Mouse (Mus musculus) ES-Bruce4 (cell line): ENCODE results near the gene Ptch1. TPM values are rescaled to one million over a fixed set of nuclear protein-coding genes. Genes with fewer than 3 reads are reported as not detected.

ENCODE experiments used
- H3K27ac ChIP-seq: 2 replicates; pipeline ENCODE4 v1.5.1; 2012; ENCODE audit warnings: low read length, inconsistent platforms; ENCODE audit not compliant: insufficient read depth
- H3K27me3 ChIP-seq: 2 replicates; pipeline ENCODE4 v1.6.1; 2012; ENCODE audit warnings: mild to moderate bottlenecking, low read length, inconsistent platforms; ENCODE audit not compliant: control insufficient read depth, poor library complexity, insufficient read depth, severe bottlenecking
- H3K36me3 ChIP-seq: 2 replicates; pipeline ENCODE4 v1.6.1; 2012; ENCODE audit warnings: inconsistent platforms, mild to moderate bottlenecking, low read length, moderate library complexity; ENCODE audit not compliant: control insufficient read depth, poor library complexity, insufficient read depth, severe bottlenecking
- H3K4me1 ChIP-seq: one replicate; pipeline ENCODE4 v1.8.1; 2011; ENCODE audit warnings: low read length; ENCODE audit not compliant: control insufficient read depth, insufficient read depth
- H3K4me3 ChIP-seq: 2 replicates; pipeline ENCODE4 v1.5.1; 2011; ENCODE audit warnings: low read depth, mild to moderate bottlenecking, low read length
- H3K9ac ChIP-seq: 2 replicates; pipeline ENCODE4 v1.6.1; 2012; ENCODE audit warnings: low read depth, mild to moderate bottlenecking, inconsistent platforms; ENCODE audit not compliant: poor library complexity, severe bottlenecking
- H3K9me3 ChIP-seq: replicated peaks from 2 replicates; pipeline ENCODE4 v1.6.1; 2012; ENCODE audit warnings: mild to moderate bottlenecking, low read length, inconsistent platforms; ENCODE audit not compliant: control insufficient read depth, poor library complexity, insufficient read depth, severe bottlenecking
- CTCF ChIP-seq: IDR thresholded peaks from one replicate; pipeline ENCODE4 v1.8.1; 2011; ENCODE audit warnings: low read depth, low read length
- EP300 ChIP-seq: IDR thresholded peaks from 2 replicates; pipeline ENCODE4 v1.6.1; 2011; ENCODE audit warnings: low read depth, low read length; ENCODE audit not compliant: insufficient read depth
- POLR2A ChIP-seq: IDR thresholded peaks from one replicate; pipeline ENCODE4 v1.8.1; 2011; ENCODE audit warnings: low read length; ENCODE audit not compliant: insufficient read depth
- polyA plus RNA-seq: library from polyadenylated mRNA; stranded (reverse); fragments of >200 nt; gene quantifications from 2 replicates; pipeline ENCODE4 v1.2.4, GENCODE M21; 2011; ENCODE audit warnings: low read depth; ENCODE audit not compliant: missing spikeins, insufficient read depth, insufficient read length

Gene Ptch1
- polyA plus RNA-seq, 1 experiment = 48.8 TPM

- Histone ChIP-seq H3K36me3 (peaks cover 57% of the 10 kb centered on the region), H3K9me3 (no peaks in the 10 kb centered on the region), H3K9ac (no peak overlapping the region), H3K4me1 (peaks cover 13% of the 10 kb centered on the region), H3K4me3 (no peak overlapping the region), H3K27me3 (no peaks in the 10 kb centered on the region), H3K27ac (no peak overlapping the region)
- TF ChIP-seq EP300 (peak; percentile 41; the same call in 1 of the 2 replicates), POLR2A (no peak), CTCF (no peak)
These were observed 48.5 kb downstream of the Ptch1 start for GRCm38 (mm10) chr13:63524608-63525570.

- Histone ChIP-seq H3K4me3 (no peak overlapping the region), H3K27ac (no peak overlapping the region), H3K36me3 (peaks cover 62% of the 10 kb centered on the region), H3K9ac (no peak overlapping the region), H3K4me1 (peaks cover 11% of the 10 kb centered on the region), H3K9me3 (no peaks in the 10 kb centered on the region), H3K27me3 (no peaks in the 10 kb centered on the region)
- no peak for TF ChIP-seq EP300
- TF ChIP-seq POLR2A = no peak
- TF ChIP-seq CTCF = no peak
These were observed 49.3 kb downstream of the Ptch1 start for GRCm38 (mm10) chr13:63524061-63524460.

- Histone ChIP-seq H3K36me3 (peaks cover 68% of the 10 kb centered on the region), H3K4me1 (peaks cover 7% of the 10 kb centered on the region), H3K27ac (no peak overlapping the region)
These were observed 50.6 kb downstream of the Ptch1 start for GRCm38 (mm10) chr13:63522832-63523231.

GRCm38 (mm10) chr13:63520110-63520509 lies 53.3 kb downstream of the Ptch1 start:
- peaks cover 70% of the 10 kb centered on the region for H3K36me3 ChIP-seq
- TF ChIP-seq POLR2A (no peak), CTCF (no peak)
- H3K27me3 ChIP-seq = no peaks in the 10 kb centered on the region
- H3K9ac ChIP-seq = no peak overlapping the region
- peaks cover 5% of the 10 kb centered on the region for H3K4me1 ChIP-seq
- no peak overlapping the region for H3K27ac ChIP-seq
- H3K4me3 ChIP-seq = no peak overlapping the region
- H3K9me3 ChIP-seq = no peaks in the 10 kb centered on the region

More at GRCm38 (mm10) chr13:63522832-63523231, 50.6 kb downstream of the Ptch1 start:
- H3K27me3 ChIP-seq = no peaks in the 10 kb centered on the region
- H3K4me3 ChIP-seq = no peak overlapping the region
- H3K9ac ChIP-seq = no peak overlapping the region
- TF ChIP-seq POLR2A (no peak), CTCF (no peak), EP300 (no peak)
- no peaks in the 10 kb centered on the region for H3K9me3 ChIP-seq

GRCm38 (mm10) chr13:63516535-63516934 lies 56.9 kb downstream of the Ptch1 start:
- H3K9ac ChIP-seq = no peak overlapping the region
- TF ChIP-seq CTCF = no peak
- no peak for TF ChIP-seq EP300
- no peak for TF ChIP-seq POLR2A
- H3K27me3 ChIP-seq = no peaks in the 10 kb centered on the region
- peaks cover 67% of the 10 kb centered on the region for H3K36me3 ChIP-seq
- H3K4me3 ChIP-seq = no peak overlapping the region
- no peak overlapping the region for H3K27ac ChIP-seq
- H3K4me1 ChIP-seq = peaks cover 6% of the 10 kb centered on the region
- no peaks in the 10 kb centered on the region for H3K9me3 ChIP-seq

- no peak overlapping the region for H3K4me3 ChIP-seq
- TF ChIP-seq POLR2A = no peak
- TF ChIP-seq CTCF = no peak
- TF ChIP-seq EP300 = no peak
- no peak overlapping the region for H3K9ac ChIP-seq
- no peaks in the 10 kb centered on the region for H3K27me3 ChIP-seq
- H3K36me3 ChIP-seq = peaks cover 74% of the 10 kb centered on the region
- no peaks in the 10 kb centered on the region for H3K9me3 ChIP-seq
- H3K27ac ChIP-seq = no peak overlapping the region
- H3K4me1 ChIP-seq = peaks cover 8% of the 10 kb centered on the region
These were observed 57.9 kb downstream of the Ptch1 start for GRCm38 (mm10) chr13:63515542-63515941.
